Mouse (Mus musculus) macrophage (primary cell): ENCODE results near the gene Arpc2. TPM values are rescaled to one million over a fixed set of nuclear protein-coding genes. Genes with fewer than 3 reads are reported as not detected.

Experiments used
- H3K27ac ChIP-seq: fragments of 350-480 bp; formaldehyde crosslinking; 2 replicates; pipeline ENCODE4 v1.9.0; 2021
- H3K36me3 ChIP-seq: fragments of 350-480 bp; formaldehyde crosslinking; 2 replicates; pipeline ENCODE4 v1.9.0; 2021; ENCODE audit errors: inconsistent target
- H3K4me3 ChIP-seq: fragments of 350-480 bp; formaldehyde crosslinking; 2 replicates; pipeline ENCODE4 v1.9.0; 2021; ENCODE audit errors: inconsistent target
- H3K79me2 ChIP-seq: fragments of 350-480 bp; formaldehyde crosslinking; 2 replicates; pipeline ENCODE4 v1.9.0; 2021; ENCODE audit errors: inconsistent target
- WGBS: methylation state at CpG from one replicate; pipeline ENCODE4 v1.1.7; 2026; ENCODE audit warnings: inconsistent platforms; ENCODE audit not compliant: missing documents; 5-methylcytosine and 5-hydroxymethylcytosine counted together
- polyA plus RNA-seq: library from polyadenylated mRNA; stranded (reverse); fragments of 250-400 nt; gene quantifications from 3 replicates; pipeline ENCODE4 v1.2.4, GENCODE M21; 2018; ENCODE audit warnings: inconsistent platforms

The Arpc2 gene
- polyA plus RNA-seq, 1 experiment from 2014 or later: 1,406 TPM

GRCm38 (mm10) chr1:74255704-74256345, 19.9 kb downstream of the Arpc2 start:
- 96% methylated on average over 8 of the region's 8 CpGs for WGBS
- Histone ChIP-seq H3K36me3 (peaks cover 97% of the 10 kb centered on the region), H3K79me2 (peaks cover 100% of the 10 kb centered on the region), H3K4me3 (no peak overlapping the region), H3K27ac (no peak overlapping the region)

GRCm38 (mm10) chr1:74256782-74257181, 20.9 kb downstream of the Arpc2 start:
- Histone ChIP-seq H3K4me3 (no peak overlapping the region), H3K36me3 (peaks cover 97% of the 10 kb centered on the region), H3K79me2 (peaks cover 100% of the 10 kb centered on the region), H3K27ac (no peak overlapping the region)
- 95% methylated on average over 4 of the region's 4 CpGs for WGBS

DNA sequence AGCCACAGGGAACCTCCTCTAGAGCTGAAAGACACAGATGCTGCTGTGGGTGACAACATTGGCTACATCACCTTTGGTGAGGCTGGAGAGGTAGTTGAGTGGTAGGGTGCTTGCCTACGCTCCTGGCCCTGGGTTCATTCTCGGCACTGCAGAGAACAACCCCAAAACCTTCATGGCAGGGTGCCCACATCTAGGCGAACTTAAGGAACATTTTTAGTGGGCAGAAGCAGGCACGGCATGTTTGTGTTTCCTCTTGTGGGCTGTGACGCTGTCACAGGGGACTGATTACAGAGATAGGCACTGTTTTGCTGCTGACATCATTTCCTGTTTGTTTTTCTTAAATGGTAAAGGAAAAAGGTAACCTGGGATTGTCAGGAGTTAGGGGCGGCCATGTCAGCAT, 26.6 kb downstream of the Arpc2 start:
- WGBS: 69% methylated on average over 6 of the region's 6 CpGs
- H3K79me2 ChIP-seq: peaks cover 54% of the 10 kb centered on the region
- no peak overlapping the region for H3K4me3 ChIP-seq
- H3K36me3 ChIP-seq: peaks cover 97% of the 10 kb centered on the region
- H3K27ac ChIP-seq: no peak overlapping the region

- WGBS: 76% methylated on average over 8 of the region's 8 CpGs
- no peak overlapping the region for H3K4me3 ChIP-seq
- H3K27ac ChIP-seq: no peak overlapping the region
- peaks cover 55% of the 10 kb centered on the region for H3K36me3 ChIP-seq
- no peaks in the 10 kb centered on the region; the same call in 1 of the 2 replicates for H3K79me2 ChIP-seq
These were observed 32.9 kb downstream of the Arpc2 start for GRCm38 (mm10) chr1:74268750-74269149.

- 100% methylated on average over 3 of the region's 4 CpGs for WGBS
- Histone ChIP-seq H3K36me3 (peaks cover 26% of the 10 kb centered on the region), H3K27ac (no peak overlapping the region), H3K4me3 (no peak overlapping the region), H3K79me2 (no peaks in the 10 kb centered on the region)
These were observed 35.8 kb downstream of the Arpc2 start for GRCm38 (mm10) chr1:74271659-74272058.

DNA sequence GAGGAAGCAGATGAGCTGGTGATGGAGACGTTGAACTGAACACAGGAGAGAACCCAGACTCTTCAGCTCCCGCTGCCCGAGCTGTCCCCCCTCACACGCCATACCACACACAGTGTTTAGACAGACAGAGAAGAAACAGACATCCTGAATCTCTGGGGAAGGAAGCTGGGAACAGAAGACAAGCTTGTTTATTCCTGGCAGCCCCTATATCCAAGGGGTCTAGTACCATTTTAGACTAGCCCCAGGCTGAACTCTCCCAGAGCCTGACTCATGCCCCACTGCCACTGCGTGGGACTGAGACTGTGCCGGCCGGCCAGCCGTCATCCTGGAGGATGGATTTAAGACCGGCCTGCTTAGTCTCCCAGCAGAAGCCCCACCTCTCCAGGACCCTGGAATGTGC, 39.1 kb downstream of the Arpc2 start:
- Histone ChIP-seq H3K36me3 (peaks cover 5% of the 10 kb centered on the region; the same call in 1 of the 2 replicates), H3K27ac (no peak overlapping the region), H3K79me2 (no peaks in the 10 kb centered on the region), H3K4me3 (no peak overlapping the region)
- WGBS: 42% methylated on average over 9 of the region's 9 CpGs

DNA sequence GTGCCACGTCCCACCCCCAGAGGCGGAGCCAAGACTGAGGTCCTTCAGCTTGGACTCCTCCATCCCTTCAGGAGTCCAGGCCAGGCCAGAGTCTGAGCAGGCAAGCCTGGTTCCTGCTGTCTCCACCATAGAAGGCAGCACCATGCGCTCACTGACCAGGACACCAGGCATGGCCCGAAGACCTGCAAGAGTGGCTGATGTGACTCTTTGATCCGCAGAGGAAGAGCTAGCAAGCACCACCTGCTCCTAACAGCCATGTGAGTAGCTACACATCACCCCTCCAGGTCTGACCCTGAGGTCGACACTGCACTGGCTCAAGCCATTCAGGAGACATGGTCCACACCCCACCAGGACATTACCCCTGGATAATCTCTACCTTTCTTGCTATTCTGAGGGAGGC, 41.2 kb downstream of the Arpc2 start:
- Histone ChIP-seq H3K27ac (no peak overlapping the region), H3K79me2 (peaks cover 4% of the 10 kb centered on the region; the same call in 1 of the 2 replicates), H3K4me3 (no peak overlapping the region), H3K36me3 (peaks cover 26% of the 10 kb centered on the region)
- 83% methylated on average over 6 of the region's 6 CpGs for WGBS

DNA sequence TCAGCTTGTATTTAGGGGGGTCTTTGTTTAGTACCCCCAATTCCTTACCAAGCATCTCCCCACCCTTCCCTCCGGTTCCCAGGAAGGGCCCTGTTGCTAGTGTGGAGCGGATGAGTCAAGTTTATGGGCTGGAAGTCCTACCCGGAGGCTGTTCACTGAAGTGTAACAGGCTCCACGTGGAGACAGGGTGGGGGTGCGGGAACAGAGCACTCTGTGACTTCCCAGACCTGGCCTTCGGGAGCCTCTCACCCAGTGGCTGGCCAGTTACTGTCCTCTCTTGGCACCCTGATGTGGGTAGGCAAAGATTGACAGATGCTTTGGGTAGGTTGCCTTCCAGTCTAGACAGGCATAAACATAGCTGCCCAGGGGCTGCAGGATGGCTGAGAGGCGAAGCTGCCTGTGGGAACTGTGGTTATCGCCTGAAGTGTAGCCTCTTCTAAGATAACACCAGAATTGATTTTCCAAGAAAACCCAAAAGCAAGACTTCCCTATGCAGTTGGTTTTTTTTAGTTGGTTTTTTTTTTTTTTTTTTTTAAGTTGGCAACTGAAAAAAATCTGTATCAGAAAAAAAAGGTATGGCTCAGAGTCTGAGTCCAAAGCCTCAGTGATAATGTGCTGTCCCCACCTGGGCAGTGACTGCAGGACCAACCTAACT, 42.1 kb downstream of the Arpc2 start:
- whole genome bisulfite sequencing: 87% methylated on average over 8 of the region's 8 CpGs
- Histone ChIP-seq H3K4me3 (no peak overlapping the region), H3K36me3 (peaks cover 35% of the 10 kb centered on the region), H3K79me2 (peaks cover 14% of the 10 kb centered on the region), H3K27ac (no peak overlapping the region)

DNA sequence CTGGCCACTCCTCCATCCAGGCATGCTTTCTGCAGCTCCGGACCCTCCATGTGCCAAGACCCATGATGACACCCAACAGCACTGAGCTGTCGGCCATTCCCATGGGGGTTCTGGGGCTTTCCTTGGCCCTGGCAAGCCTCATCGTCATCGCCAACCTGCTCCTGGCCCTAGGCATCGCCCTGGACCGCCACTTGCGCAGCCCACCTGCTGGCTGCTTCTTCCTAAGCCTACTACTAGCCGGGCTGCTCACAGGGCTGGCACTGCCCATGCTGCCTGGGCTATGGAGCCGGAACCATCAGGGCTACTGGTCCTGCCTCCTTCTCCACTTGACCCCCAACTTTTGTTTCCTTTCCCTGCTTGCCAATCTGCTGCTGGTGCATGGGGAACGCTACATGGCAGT, 42.7 kb downstream of the Arpc2 start, which contains the start of gene Gpbar1:
Gpbar1 (plus strand) TSS at position 13 of the 400 bp plus-strand sequence.
- Histone ChIP-seq H3K4me3 (no peak within 1 kb of the TSS), H3K27ac (no peak within 1 kb of the TSS), H3K36me3 (peaks cover 38% of the 10 kb centered on the region), H3K79me2 (peaks cover 19% of the 10 kb centered on the region)
- WGBS: 93% methylated on average over 10 of the region's 10 CpGs

DNA sequence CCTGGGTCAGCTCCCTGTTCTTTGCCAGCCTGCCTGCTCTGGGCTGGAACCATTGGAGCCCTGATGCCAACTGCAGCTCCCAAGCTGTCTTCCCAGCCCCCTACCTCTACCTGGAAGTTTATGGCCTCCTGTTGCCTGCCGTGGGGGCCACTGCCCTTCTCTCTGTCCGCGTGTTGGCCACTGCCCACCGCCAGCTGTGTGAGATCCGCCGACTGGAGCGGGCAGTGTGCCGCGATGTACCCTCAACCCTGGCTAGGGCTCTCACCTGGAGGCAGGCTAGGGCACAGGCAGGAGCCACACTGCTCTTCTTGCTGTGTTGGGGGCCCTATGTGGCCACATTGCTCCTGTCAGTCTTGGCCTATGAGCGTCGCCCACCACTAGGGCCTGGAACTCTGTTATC, 43.1 kb downstream of the Arpc2 start:
- 94% methylated on average over 11 of the region's 11 CpGs for WGBS
- H3K4me3 ChIP-seq: no peak overlapping the region
- H3K27ac ChIP-seq: no peak overlapping the region
- H3K36me3 ChIP-seq: peaks cover 38% of the 10 kb centered on the region
- H3K79me2 ChIP-seq: peaks cover 24% of the 10 kb centered on the region

GRCm38 (mm10) chr1:74280591-74281325, 44.9 kb downstream of the Arpc2 start:
- Histone ChIP-seq H3K36me3 (peaks cover 38% of the 10 kb centered on the region), H3K27ac (no peak overlapping the region), H3K4me3 (no peak overlapping the region), H3K79me2 (peaks cover 28% of the 10 kb centered on the region)
- WGBS: 94% methylated on average over 14 of the region's 14 CpGs

DNA sequence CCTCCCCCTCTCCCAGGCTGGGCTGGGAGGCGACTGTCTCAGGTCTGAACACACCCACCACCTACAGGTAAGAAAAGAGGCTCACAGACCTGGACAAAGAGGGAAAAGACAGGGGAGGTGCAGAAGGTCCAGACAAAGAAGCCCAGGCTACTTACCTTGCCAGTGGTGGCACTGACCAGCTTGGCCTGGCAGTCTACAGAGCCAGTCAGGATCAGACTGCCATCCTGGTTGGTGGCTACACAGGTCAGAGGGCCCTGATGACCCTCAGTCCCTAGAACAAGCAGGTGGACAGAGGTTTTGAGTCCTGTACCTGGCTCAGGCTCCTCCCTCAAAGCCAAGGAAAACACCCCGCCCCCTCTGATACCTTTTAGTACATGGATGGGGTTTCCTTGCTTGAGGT, 45.5 kb downstream of the Arpc2 start:
- WGBS: 93% methylated on average over 2 of the region's 2 CpGs

GRCm38 (mm10) chr1:74281886-74282285, 46.0 kb downstream of the Arpc2 start:
- Histone ChIP-seq H3K79me2 (peaks cover 28% of the 10 kb centered on the region), H3K4me3 (no peak overlapping the region), H3K36me3 (peaks cover 38% of the 10 kb centered on the region), H3K27ac (no peak overlapping the region)
- WGBS: 88% methylated on average over 8 of the region's 8 CpGs

More for the DNA sequence above, 45.5 kb downstream of the Arpc2 start:
- H3K27ac ChIP-seq: no peak overlapping the region
- H3K79me2 ChIP-seq: peaks cover 28% of the 10 kb centered on the region
- H3K36me3 ChIP-seq: peaks cover 38% of the 10 kb centered on the region
- no peak overlapping the region for H3K4me3 ChIP-seq

DNA sequence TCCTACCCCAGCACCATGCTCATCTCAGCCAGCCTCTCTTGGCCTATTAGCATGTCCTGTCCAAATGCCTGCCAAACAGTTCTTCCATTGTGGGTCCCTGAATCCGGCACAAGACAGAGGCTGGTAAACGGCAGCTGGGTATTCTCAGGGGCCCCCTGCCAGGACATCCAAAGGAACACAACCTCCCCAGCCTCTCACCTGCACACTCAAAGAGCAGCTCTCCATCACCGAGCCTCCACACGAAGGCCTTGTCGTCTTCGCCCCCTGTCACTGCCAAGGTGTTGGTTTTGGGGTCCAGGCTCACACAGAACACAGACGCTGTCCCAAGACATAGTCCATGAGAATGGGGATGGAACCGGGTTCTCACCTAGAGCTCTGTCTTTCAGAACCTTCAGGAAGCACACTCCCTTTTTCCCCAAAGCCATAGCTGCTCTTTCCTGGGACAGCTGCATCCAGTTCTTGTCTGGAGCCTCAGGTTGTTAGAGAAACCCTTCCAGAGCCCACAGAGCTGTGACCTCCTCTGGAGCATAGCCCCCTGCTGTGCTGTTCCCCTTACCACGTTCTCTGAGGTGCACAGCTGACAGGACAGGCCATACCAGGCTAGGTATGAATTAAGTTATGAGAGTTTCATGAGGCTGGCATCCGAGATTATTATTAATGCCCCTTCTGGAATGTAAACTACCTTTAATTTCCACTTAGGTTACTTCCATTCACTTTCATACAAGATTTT, 47.2 kb downstream of the Arpc2 start:
- Histone ChIP-seq H3K36me3 (peaks cover 42% of the 10 kb centered on the region), H3K4me3 (no peak overlapping the region), H3K27ac (no peak overlapping the region), H3K79me2 (peaks cover 28% of the 10 kb centered on the region)
- 96% methylated on average over 7 of the region's 10 CpGs for WGBS
